Mouse (Mus musculus): Measurements from ENCODE around the gene Nol8. TPM values are rescaled to one million over a fixed set of nuclear protein-coding genes. Genes with fewer than 3 reads are reported as not detected.

Gene Nol8
- polyA plus RNA-seq, 1 experiment, result 10.3 TPM

Other genes starting within 250 kb of the Nol8 start
- gene Ippk, start 231.8 kb upstream of the Nol8 start, polyA plus RNA-seq (2012; ENCODE audit: insufficient read depth, insufficient read length, missing spikeins), result 4.4 and 5.9 TPM in 2 replicates
- gene Tes3-ps, start 159.8 kb upstream of the Nol8 start, polyA plus RNA-seq (2012; ENCODE audit: insufficient read depth, insufficient read length, missing spikeins), result 1.8 and 2.0 TPM in 2 replicates
- 10.1 and 12.4 TPM in 2 replicates for gene Ecm2, start 148.3 kb upstream of the Nol8 start, polyA plus RNA-seq (2012; ENCODE audit: insufficient read depth, insufficient read length, missing spikeins)
- 28.9 and 34.2 TPM in 2 replicates for gene Aspn, start 108.6 kb upstream of the Nol8 start, polyA plus RNA-seq (2012; ENCODE audit: insufficient read depth, insufficient read length, missing spikeins)
- gene Omd, start 70.6 kb upstream of the Nol8 start, polyA plus RNA-seq (2012; ENCODE audit: insufficient read depth, insufficient read length, missing spikeins), result 0.96 and 1.1 TPM in 2 replicates
- gene Ogn, start 45.0 kb upstream of the Nol8 start, polyA plus RNA-seq (2012; ENCODE audit: insufficient read depth, insufficient read length, missing spikeins), result 33.2 and 49.8 TPM in 2 replicates
- 1.5 TPM in 1 of 2 replicates, not detected in the other for gene Cenpp, start 293 bp upstream of the Nol8 start, polyA plus RNA-seq (2012; ENCODE audit: insufficient read depth, insufficient read length, missing spikeins)
- 14.9 and 15.5 TPM in 2 replicates for gene Iars, start 29.0 kb downstream of the Nol8 start, polyA plus RNA-seq (2012; ENCODE audit: insufficient read depth, insufficient read length, missing spikeins)
- gene Gm30302, start 145.9 kb downstream of the Nol8 start, polyA plus RNA-seq (2012; ENCODE audit: insufficient read depth, insufficient read length, missing spikeins), result not detected in 2 replicates